Mouse (Mus musculus) heart, postnatal 0 days (tissue): ENCODE measurements around the gene Megf9.

Experiments
- CTCF ChIP-seq: IDR thresholded peaks from 2 replicates; pipeline ENCODE4 v1.5.1; 2016; ENCODE audit warnings: antibody characterized with exemption, control low read depth, low read depth
- EP300 ChIP-seq: IDR thresholded peaks from 2 replicates; pipeline ENCODE4 v1.6.1; 2016; ENCODE audit warnings: antibody characterized with exemption, low read depth

GRCm38 (mm10) chr4:70516289-70516688 lies 18.5 kb downstream of the Megf9 start:
- TF ChIP-seq CTCF (no peak), EP300 (no peak)
